Mouse (Mus musculus): ENCODE results near the gene Cc2d2a. TPM values are rescaled to one million over a fixed set of nuclear protein-coding genes. Genes with fewer than 3 reads are reported as not detected.

The Cc2d2a gene
- polyA plus RNA-seq, 1 experiment from 2014 or later = 8.1 TPM

GRCm38 (mm10) chr5:43786607-43787006, 124.5 kb downstream of the Cc2d2a start:
- H3K4me1 ChIP-seq = peaks cover 5% of the 10 kb centered on the region; the same call in 1 of the 2 replicates
- H3K4me3 ChIP-seq = no peak overlapping the region
- no peaks in the 10 kb centered on the region for H3K36me3 ChIP-seq
- no peaks in the 10 kb centered on the region for H3K9me3 ChIP-seq
- no peak overlapping the region for H3K4me2 ChIP-seq
- no peak overlapping the region for H3K9ac ChIP-seq
- no peaks in the 10 kb centered on the region for H3K27me3 ChIP-seq
- no peak overlapping the region for H3K27ac ChIP-seq
- no peak for ATAC-seq (ENCODE audit: insufficient number of reproducible peaks, low FRiP score, low TSS enrichment, low read depth)
- WGBS = 90% methylated on average over 4 of the region's 4 CpGs

GRCm38 (mm10) chr5:43787976-43788752, 126.0 kb downstream of the Cc2d2a start:
- no peak overlapping the region for H3K4me2 ChIP-seq
- H3K4me3 ChIP-seq = no peak overlapping the region
- no peak overlapping the region for H3K27ac ChIP-seq
- no peaks in the 10 kb centered on the region for H3K36me3 ChIP-seq
- 78% methylated on average over 9 of the region's 9 CpGs for WGBS
- no peaks in the 10 kb centered on the region for H3K27me3 ChIP-seq
- ATAC-seq (ENCODE audit: insufficient number of reproducible peaks, low FRiP score, low TSS enrichment, low read depth) = no peak
- H3K9me3 ChIP-seq = no peaks in the 10 kb centered on the region
- no peak overlapping the region for H3K9ac ChIP-seq
- H3K4me1 ChIP-seq = no peaks in the 10 kb centered on the region

Other genes with a start within 250 kb of the Cc2d2a start
- 8.3 and 9.1 TPM in 2 replicates for gene C1qtnf7, start 146.8 kb upstream of the Cc2d2a start, polyA plus RNA-seq (2015; fragmentation: Nextera tagmentation; extraction: Ambion mirVana)
- gene Bst1, start 156.5 kb downstream of the Cc2d2a start, polyA plus RNA-seq (2015; fragmentation: Nextera tagmentation; extraction: Ambion mirVana) = 2.0 and 4.0 TPM in 2 replicates
- 54.0 and 54.6 TPM in 2 replicates for gene Fbxl5, start 159.3 kb downstream of the Cc2d2a start, polyA plus RNA-seq (2015; fragmentation: Nextera tagmentation; extraction: Ambion mirVana)
- gene Cd38, start 206.2 kb downstream of the Cc2d2a start, polyA plus RNA-seq (2015; fragmentation: Nextera tagmentation; extraction: Ambion mirVana) = 7.0 and 7.2 TPM in 2 replicates